Mouse (Mus musculus) right cerebral cortex, postnatal 36 days (tissue): Measurements from ENCODE around the gene Vamp2.
"Not testable (repeated sequence)": the region's sequence is repeated elsewhere in the genome, so short reads cannot be mapped to it uniquely, and the experiment has no call there.

Experiments
- DNase-seq, 2 experiments: peaks; one replicate each; pipeline ENCODE4 v3.0.0; 2022; ENCODE audit warnings: low spot score in 2 of 2, mixed read lengths in 1 of 2

Gene Vamp2

DNA sequence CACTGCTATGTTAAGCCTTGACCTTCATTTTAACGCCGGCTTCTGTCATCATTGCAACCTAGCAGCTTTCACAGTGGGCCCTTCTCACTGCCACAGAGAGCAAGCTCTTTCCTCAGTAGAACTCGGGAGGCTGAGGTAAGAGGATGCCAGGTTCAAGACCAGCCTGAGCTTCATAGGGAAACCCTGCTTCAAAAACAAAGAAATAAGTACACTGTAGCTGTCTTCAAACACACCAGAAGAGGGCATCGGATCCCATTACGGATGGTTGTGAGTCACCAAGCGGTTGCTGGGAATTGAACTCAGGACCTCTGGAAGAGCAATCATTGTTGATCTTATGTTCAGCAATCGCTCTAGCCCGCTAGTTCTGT, 7.5 kb upstream of the Vamp2 start:
- DNase-seq, result no peak

DNA sequence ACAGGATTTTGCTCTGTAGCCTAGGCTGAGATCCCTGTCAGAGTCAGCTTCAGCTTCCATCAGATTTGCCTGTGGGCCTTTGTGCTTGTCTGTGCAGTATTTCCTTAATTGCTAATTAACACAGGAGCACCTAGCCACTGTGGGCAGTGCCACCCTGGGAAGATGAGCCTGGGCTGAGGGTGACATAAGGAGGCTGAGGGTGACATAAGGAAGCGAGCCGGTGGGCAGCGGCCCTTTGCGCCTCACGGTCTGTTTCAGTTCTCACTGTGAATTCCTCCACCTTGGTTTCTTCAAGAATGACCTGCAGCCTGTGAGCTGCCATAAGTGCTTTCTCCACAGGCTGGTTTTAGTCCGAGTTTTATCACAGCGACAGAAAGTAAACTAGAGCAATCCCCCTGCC, 6.7 kb upstream of the Vamp2 start:
- DNase-seq, result no peak

DNA sequence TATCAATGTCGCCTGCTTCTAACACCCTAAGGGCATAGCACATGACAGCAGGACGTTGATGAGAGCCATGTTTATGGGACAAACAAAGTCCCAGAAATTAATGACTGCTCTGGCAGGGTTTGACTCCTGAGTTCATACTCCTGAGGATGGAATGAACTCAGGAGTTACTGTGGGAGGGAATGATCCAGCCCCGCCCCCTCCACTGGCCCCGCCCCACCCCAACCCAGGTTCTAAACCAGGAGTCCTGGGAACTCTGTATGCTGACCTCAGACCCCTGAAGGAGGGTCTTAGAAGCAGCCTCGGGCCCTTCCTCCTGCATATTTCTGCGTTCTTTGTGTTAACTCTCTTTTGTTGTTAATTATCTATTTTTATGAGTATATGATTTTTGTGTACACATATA, 2.7 kb upstream of the Vamp2 start:
- no peak for DNase-seq

DNA sequence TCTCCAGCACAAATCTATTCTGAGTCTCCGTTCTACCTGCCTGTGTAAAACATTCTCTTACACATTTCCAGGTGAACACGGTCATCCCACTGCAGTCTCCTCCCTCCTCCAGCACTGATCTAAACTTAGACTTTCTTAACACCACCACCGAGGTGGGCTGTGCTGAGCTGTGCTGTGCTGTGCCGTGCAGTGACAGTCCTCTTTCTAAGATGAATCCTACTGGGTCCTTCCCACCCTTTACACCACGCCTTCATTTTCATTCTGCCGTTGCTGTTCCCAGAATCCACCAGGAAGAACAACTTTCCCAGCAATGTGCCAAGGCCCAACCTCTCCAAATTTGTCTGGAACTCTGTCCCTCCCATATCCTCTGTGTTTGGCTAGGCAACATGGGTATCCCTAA, 1.9 kb upstream of the Vamp2 start:
- DNase-seq, result peak in 1 of 2 experiments; percentile 82

DNA sequence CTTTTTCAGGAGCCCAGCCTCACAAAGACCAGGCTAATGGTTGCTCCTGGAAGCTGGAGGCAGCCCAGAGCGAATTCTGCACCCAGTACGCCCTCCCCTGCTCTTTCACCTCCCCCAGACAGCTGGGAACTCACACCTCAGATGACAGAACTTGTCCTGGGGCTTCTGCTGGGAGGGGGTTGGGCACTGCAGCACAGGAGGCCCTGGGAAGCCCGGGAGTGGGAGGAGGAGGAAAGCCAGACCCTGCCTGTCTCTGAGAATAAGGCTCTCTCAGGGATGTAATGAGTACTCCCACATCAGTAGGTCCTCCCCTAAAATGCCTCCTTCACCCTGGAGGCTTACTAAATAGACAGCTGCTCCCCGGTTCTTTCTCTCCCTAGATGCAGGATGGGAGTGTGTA, 1.2 kb upstream of the Vamp2 start:
- DNase-seq, result no peak

DNA sequence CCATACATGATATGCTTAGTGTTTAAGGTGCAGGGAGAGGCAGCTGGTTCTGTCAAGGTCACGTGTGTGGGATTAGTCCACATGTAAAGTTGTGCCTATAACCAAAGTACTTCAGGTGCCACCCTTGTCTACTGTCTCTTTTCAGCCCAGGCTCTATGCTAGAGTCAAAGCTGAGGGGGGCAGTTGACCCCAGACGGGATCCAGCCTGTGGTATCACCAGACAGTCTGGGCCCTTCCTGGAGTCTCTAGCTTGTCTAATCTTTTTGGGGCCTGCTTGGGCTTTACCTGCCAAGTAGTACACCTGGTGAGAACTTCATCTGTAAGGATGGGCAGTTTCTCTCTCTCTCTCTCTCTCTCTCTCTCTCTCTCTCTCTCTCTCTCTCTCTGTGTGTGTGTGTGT, 693 bp upstream of the Vamp2 start:
- DNase-seq, result no peak

DNA sequence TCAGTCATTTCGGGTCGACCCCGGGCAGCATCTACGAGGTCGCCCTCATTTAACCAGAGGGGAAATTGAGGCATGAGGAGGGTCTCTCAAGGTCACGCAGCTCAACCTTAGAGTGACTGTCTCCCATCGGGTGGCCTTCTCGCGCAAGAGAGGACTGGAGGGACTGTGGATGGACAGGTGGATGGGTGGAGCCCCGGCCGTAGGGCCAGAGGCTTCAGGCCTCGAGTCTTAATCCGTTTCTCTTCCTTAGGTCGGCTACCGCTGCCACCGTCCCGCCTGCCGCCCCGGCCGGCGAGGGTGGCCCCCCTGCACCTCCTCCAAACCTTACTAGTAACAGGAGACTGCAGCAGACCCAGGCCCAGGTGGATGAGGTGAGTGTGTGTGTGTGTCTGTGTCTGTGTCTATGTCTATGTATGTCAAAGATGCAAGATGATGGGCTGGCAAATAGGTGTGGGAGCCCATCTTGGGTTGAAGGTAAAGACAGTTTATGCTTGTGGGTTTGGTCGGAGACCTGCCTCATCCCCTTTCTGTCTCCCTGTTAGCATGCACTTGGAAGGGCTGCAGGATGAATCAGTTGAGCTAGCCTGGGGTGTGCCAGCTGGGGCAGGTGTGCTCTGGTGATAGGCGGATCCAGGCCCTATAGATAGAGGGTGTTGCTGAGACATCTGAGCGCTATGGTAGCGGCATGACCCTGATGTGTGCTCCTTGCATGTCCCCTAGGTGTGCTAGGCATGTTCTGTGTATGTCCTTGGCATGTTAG, 746 bp downstream of the Vamp2 start:
- DNase-seq, result no peak

DNA sequence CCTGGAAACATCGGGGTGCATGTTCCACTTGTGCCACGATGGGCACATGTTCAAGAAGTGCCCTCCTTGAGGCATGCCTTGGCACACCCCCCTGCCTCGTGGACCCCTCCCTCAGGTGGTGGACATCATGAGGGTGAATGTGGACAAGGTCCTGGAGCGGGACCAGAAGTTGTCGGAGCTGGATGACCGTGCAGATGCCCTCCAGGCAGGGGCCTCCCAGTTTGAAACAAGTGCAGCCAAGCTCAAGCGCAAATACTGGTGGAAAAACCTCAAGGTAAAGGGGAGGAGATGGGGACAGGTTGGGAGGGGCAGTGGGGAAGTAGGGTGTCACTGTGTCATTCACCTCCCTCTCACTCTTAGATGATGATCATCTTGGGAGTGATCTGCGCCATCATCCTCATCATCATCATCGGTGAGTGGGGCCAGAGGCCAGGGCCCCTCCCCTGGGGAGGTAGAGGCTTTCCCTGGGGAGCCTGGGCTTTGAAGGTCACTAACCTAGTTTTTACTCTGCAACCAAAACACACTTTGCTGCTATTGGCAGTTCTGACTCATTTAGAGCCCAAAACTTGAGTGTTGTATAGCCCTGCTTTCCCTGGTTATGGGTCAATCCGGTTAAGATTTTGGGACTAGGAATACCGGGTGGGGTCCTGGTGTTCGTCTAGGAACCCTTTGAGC, 1.5 kb downstream of the Vamp2 start:
- no peak for DNase-seq

DNA sequence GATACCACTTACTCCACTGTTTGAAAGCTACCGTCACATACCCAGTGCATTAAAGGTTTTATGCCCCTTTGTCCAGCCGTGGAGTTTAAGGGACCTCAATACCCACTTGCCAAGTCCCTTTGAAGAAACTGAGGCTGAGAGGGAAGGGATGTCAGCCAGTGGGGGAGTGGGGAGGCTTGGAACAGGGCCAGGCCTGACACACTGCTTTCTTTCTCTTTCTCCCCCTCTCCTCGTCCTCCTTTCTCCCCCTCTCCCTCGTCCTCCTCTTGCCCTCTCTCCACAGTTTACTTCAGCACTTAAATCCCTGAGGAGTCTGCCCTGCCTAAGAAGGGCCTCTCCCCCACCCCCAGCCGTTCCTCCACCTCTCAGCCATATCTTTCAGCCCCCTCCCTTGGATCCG, 2.1 kb downstream of the Vamp2 start:
- DNase-seq, result no peak

DNA sequence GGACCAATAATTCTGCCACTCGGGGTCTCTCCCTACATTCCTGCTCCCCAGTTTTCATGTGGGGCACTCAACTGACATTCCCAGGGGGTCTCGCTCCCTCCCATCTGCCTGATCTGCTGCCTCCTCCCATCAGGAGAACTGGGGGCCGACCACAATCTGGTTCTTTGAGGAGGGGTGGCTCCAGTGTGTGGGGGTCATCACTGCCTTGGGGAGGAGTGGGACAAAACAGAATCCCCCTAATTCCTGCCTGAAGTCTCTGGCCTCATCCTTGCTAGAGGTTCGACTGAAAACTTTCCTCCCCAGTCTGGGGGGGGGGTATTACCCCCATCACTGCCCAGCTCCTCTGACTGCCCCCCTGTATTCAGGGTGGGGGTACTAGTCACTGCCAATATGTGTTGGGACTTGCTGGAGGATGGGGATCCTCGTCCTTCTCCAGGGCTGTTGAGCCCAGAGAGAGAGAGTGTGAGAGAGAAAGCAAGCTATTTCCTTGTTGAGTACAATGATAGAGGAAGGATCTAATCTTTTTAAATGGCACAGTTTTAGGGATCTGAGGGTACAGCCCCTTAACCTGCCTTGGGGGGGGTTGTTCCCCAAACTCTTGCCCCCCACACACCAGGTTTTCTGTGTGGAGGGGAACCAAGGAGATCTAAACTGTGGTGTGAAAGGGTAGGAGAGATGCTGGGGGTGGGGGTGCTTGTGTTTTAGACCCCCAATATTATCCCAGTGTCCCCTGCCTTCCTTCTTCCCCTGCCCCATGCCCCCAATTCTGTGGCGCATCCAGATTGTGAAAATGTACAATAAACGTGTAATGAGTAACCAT, 3.5 kb downstream of the Vamp2 start:
- DNase-seq, result no peak

DNA sequence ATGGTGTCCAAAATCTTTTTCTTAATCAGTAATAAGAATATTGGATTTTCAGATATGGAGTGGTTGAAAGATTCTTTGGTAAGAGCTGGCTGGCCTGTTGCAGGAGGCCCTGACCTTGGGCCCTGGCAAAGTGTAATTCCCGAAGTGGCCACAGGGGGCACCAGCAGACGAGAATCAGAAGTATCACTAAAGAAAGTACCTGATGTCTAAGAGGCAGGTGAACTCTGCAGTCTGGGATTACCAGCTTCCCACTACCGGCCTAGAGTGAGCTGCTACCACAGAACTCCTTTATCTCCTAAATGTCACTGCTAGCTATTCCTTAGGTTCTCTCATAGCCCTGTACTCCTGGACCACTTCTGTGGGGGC, 4.1 kb downstream of the Vamp2 start:
- no peak for DNase-seq

DNA sequence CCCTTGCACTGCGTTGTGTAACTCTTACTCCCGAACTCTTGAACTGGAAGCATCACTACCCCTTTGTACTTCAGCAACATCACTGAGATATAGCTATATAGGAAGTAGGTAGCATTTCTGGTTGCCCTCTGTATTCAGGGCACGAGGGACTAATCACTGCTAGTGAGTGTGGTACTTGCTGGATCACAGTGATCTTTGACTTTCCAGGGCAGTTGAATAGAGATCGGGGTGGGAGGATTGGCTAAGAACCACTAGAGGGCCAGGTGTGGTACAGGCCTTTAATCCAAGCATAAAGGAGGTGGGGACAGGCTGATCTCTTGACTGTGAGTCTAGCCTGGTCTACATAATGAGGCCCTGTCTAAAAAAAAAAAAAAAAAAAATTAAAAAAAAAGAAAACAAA, 4.6 kb downstream of the Vamp2 start:
- no peak for DNase-seq

DNA sequence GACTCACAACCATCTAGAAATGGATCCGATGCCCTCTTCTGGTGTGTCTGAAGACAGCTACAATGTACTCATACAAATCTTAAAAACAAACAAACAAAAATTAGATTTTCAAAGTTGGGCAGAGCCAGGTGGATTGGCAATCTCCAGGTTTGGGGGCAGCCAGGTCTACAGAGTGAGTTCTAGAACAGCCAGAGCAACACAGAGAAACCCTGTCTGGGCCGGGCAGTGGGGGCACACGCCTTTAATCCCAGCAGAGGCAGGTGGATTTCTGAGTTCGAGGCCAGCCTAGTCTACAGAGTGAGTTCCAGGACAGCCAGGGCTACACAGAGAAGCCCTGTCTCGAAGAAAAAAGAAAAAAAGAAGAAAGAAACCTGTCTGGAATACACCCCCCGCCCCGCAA, 5.6 kb downstream of the Vamp2 start:
- DNase-seq, result not testable (repeated sequence)

DNA sequence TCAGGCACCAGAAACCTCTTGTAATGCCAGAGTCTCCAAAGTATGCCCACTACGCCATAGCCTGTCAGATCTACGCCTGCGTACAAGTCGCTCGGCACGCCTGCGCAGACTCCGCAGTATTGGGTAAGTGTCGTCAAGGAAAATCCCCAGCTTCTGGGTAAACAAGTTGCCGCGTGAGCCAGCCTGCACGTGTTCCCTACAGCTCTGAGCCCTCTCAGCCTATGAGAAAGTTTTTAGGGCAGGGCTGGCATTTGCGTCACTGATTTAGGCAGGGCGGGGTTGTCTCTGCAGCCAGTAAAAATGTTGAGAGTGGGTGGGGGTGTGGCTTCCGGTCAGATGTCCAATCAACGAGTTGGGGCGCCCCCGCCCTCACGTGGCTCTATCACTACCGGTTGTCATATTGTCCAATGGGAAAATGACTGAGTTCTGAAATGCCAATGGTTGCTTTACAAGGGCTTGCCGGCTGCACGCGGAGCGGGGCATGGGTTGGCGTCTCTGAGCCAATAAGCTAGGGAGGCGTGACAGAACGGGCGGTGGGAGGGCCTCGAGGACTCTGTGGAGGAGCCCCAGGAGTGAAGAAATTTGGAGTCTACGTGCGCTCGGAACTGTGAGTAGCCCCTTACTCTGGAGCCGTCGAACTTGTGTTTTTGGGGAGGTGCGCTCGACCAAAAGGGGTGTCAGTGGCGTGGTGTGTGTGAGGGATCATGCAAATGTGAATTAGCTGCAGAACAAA, 6.6 kb downstream of the Vamp2 start, which contains the start of gene Per1:
Gene Per1, plus strand, starts transcription at position 521 of the 733 bp plus-strand sequence.
- DNase-seq, result peak; percentile 100

DNA sequence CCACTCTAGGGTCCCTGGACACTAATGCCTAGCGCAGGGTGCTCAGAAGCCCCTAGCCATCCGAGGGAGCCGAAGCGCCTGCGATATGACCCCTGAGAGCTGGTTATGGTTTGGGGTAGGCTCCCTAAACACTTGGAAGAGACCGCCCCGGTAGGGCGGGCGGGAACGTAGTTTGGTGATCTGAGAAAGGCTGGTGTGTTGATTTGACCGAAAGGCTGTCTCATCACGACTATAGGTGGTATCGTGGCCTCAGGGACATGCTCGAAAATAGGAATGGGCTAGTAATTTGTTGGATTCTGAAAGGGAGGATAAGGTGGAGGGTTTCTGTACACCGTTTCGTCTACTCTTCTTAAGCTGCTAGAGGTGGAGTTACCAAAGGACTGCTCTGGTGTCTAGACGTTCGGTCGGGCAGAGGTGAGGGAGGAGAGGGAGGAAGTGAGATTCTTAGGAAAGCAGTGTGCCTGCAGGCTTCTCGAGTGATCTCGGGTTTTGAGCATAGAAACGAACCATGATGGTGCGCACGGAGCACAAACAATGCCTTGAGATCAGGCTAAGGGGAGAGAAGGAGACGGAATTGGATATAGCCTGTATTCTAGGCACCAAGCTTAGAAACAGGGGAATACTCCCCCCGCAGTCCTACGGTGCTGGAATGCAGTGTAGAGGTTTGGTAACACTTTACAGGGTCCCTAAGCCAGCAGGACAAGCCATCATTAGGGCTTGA, 7.4 kb downstream of the Vamp2 start:
- no peak for DNase-seq

DNA sequence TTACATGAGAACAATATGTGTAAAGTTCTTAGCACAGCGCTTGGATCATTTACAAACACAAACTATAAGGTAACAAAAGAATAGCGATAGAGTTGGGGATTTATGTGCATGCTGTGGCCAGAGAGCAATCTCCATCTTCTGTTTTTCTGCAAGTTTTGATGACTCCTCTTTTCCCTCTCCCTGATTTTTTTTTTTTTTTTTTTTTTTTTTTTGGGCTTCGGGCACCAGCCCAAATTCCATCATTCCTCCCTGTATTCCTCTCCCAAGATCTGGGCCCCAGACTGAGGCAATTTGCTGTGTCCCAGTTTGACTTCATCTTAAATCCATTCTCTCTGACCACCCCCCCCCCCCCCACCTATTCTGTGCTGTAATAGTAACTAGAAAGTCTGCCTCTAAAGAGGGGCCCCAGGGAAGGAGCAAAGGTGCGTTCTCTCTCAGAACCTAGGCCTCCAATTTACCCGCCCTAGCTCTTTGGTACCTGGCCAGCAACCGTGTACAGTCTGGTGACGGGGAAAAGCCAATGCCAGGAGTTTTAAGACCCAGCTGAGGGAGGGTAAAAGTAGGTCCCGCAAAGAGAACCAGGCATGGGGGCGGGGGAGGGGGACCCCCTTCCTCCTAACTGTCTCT, 8.2 kb downstream of the Vamp2 start:
- no peak for DNase-seq

DNA sequence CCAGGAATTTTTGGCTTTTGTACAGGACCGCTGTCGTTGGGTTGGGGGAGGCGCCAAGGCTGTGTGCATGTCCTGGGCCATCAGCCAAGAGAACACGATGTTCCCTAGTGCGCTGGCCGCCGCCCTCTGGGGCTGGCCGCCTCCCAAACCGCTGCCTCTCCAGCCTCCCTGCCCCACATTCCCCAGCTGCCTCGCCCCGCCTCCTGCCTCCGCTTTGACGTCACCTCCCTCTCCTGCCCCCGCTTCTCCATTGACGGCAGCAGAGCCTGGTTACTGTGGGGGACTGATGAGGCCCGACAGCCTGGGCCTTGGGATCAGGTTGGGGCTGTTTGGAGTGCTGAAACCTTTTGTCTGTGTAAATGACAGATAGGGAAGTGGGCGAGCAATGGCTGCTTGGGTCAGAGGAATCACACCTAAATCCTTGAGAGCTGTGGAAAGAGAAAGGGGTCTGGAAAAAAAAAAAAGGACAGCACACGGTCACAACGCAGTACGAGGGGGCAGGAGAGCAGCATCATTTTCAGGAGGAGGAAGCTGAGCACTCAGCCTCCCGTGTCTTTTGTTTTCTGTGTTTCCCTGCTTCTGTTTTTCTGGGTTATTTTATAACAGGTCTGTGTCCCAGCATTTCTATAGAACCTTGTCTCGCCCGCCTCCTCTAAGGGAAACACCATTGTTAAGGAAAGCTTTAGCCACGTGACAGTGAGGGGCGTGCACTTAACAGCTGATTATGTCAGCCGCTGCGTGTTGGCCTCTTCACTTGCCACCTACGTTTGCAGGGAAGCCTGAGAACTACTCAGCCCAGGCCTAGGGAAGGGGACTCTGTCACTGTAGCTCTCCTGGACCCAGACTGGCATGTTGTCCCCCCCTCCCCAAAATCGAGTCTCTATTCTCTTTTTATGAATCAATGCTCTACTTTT, 9.0 kb downstream of the Vamp2 start:
- DNase-seq, result peak; percentile 95

DNA sequence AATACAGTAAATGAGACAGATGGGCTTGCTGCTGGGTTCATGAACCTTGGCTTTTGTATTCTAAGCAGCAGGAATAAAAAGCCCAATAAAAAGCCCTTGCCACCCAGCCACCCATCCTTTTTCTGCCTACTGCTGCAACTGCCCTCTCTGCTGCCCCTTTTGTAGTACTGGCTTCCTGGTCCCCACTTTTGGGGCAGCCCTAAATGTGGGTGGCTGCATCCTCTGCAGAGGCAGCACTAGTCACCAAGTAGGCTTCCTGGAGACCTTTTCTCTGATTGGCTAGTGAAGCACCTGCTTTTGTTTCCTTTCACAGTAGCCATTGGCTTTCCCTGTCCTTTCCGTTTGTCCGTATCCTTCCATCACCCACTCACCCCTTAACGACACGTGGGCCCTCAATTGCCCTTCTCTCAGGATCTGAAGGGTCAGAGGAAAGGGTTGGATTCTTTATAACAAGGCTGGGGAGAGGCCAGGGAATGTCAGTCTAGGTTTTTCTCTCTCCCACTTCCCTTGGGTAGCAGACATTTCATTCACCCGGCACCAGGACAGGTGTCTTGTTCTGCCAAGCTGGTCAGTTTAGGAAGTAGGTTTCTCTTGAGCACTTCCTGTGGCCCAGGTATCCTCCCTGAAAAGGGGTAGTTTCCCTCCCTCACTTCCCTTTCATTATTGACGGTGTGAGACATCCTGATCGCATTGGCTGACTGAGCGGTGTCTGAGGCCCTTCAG, 9.9 kb downstream of the Vamp2 start:
- DNase-seq, result no peak

DNA sequence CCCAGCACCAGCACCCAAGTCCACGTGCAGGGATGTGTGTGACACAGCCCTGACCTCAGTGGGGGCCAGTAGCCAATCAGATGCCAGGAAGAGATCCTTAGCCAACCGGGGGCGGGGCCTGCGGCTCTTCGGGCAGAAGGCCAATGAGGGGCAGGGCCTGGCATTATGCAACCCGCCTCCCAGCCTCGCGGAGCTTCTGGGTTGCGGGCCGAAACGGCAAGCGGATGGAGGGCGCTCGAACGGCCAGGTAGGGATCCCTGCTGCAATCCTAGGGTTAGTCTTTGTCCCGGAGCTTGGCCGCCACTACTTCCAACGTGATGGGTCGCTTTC, 10.4 kb downstream of the Vamp2 start:
- DNase-seq, result peak; percentile 94 to 96
